ENCODE assay signal across 12 mouse cellular contexts in the genomic region with DNA sequence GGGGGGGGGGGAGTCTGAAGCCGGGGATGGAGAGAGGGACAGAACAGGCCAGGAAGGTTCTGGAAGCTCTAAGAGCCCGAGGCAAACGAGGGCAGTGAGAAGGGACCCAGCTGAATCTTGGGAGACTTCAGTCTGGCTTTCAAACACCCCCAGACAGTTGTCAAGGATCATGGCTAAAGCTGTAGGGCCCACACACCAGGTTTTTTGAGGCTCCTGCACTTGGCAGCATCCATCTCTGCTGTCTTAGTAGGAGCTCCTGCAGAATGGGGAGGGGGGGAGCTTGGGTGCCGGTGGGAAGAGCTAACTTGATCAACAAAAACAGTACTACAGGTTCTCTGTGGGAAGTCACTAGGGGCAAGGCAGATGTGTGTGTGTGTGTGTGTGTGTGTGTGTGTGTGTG.
"Had no signal": no experiment of that assay in that cellular context is flagged by ENCODE, and none has a peak within 500 bp of the region (broad histone marks: within the 10 kb centered on the region; RNA-seq: fewer than 3 reads in every experiment).

No protein-coding gene starts in this region.

- H3K27me3 ChIP-seq: neural tube, embryonic 12.5 days had no signal

- H3K36me3 ChIP-seq: limb, embryonic 13.5 days; midbrain, embryonic 13.5 days; neural tube, embryonic 12.5 days had no signal

- ATAC-seq: midbrain, embryonic 13.5 days had no signal

- DNase-seq: kidney, adult 9 months; kidney, postnatal 36 days; thymus, adult 18-20 months; thymus, postnatal 25 days had no signal

- H3K4me2 ChIP-seq: limb, embryonic 13.5 days; midbrain, embryonic 13.5 days; neural tube, embryonic 12.5 days had no signal

- H3K4me3 ChIP-seq: layer of hippocampus, adult 2 months; limb, embryonic 13.5 days; midbrain, embryonic 13.5 days; myocyte; neural tube, embryonic 12.5 days had no signal

- H3K27ac ChIP-seq: kidney, postnatal 0 days; limb, embryonic 13.5 days; liver, embryonic 14.5 days; neural tube, embryonic 12.5 days; stomach, postnatal 0 days had no signal

- H3K9ac ChIP-seq: limb, embryonic 13.5 days; liver, embryonic 14.5 days; neural tube, embryonic 12.5 days had no signal

- H3K9me3 ChIP-seq: limb, embryonic 13.5 days; midbrain, embryonic 13.5 days; neural tube, embryonic 12.5 days had no signal
